Mouse (Mus musculus): ENCODE measurements at regions not wholly inside any gene's neighbourhood (a gene's known extent, or its start where the extent isn't known, plus 50 kb on each side); places are given as distances from the start of the nearest gene placed in this dataset.
A peak's percentile ranks its signal among the peaks of the same experiment; 100 is the strongest.
"Not testable (repeated sequence)": the region's sequence is repeated elsewhere in the genome, so short reads cannot be mapped to it uniquely, and the experiment has no call there.

DNA sequence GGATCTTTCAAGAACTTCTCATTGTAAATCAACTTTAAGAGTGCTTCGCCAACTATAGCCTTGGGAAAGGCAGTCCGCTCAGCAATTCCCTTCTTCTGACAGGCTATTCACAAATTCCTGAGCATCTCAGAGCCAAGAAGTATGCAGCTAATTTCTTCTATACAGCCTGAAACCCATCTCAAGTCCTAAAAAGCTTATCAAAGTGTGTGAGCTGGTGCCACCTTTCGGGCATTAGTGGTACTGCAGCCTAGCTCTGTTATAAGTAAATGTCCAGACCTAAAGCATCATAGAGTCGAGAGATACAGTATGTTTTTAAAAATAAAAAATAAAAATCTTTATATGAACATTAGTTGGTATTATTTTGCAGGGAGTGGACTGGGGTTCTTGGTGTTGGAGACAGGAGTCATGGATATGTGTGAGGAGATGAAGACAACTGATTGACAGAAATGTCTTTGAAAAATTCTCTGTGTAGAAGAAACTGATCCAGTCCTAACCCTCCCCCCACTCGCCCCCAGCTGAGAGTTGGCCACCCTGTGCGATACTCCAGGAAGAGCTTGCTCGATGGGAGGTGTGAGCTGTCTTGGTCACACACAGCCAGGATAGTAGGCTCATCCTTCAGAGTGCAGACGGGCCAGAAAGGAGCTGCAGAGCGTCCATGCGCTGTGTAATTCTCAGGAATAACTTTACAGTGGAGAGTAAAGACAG lies 56.4 kb downstream of the Bod1 start:
- peak; percentile 33 to 61 for DNase-seq (ENCODE audit: low spot score in 2 of 2)

DNA sequence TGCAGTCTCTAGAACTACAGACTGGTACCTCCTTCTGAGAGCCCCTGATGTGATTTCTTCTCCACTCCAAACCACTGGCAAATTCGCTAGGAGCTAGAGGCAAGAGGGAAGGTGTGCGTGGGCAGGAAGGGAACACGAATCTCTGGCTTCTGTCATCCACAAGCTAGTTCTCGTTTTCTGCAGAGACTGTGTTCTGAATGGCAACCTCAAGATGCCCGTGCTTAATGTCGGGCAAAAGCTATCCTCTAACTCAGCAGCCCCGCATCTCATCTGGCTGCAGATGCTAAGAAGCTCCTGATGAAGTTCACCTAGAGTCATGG lies 57.3 kb downstream of the Bod1 start:
- DNase-seq (ENCODE audit: low spot score in 2 of 2) = no peak

DNA sequence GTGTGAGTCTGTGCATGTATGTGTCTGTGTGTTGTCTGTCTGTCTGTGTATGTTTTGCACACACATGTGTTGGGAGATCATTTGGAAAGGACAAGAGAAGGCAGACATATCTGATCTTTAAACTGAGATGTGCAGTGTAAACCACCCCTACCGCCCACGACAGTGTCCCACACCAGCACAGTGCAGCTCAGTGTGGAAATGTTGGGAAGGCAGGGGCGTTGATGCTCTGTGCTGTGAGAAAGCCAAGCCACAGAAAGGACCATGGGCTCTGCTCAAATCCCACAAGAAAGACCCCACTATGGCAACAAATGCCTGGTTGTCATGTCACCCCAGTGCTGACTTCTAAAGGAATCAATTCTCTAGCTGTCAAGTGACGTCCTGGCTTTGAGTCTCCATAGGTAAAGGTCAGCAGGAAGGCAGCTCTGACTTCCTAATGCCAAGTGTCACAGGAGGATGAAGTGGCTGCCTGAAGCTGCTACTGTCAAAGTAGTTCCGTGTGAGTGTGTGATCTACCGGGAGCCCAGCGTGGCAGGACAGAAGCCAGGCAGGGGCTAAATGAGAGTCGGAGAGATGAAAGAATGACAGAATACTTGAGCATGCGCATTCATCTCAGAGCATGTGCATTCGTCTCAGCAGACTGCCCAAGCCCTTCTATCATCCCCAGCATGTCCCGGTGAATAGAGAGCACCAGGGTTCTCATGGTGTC lies 57.8 kb downstream of the Bod1 start:
- no peak for DNase-seq (ENCODE audit: low spot score in 2 of 2)

DNA sequence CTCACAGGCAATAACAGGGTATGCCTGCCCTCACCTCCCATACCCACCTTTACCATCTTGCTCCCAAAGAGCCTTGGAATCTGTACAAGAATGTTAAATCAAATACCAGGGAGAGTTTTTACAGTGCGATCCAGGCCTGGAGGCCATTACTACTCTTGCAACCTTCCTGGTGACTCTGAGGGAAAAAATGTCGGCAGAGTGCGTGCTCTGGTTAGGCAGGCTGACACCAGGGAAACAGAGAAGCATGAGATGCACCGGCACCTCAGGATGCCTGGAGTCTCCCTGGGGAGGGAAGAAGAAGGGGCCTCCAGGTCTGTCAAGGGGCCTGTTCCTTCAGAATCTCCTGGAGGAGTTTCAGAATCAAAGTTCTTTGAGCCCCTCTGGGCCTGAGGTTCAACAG lies 63.2 kb downstream of the Bod1 start:
- DNase-seq (ENCODE audit: low spot score in 2 of 2) = no peak

DNA sequence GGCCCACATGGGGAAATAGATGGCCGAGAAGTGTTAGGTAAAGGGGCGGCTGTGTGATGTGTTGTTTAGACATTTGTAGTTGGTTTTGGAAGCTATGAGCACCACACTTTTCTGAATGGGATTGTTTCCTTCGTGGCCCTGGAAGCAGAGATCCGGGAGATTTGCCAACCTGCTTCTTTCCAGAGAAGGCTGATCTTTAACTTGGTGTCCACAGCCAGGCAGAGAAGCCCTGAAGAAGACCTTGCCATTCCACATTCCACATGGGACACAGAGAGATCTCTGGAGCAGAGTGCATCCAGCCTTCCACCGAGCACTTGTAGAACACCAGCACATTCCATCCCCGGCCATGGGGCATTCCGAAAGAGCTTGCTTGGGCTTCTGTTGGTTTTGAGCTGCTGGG lies 70.2 kb downstream of the Bod1 start:
- DNase-seq (ENCODE audit: low spot score in 2 of 2) = no peak

DNA sequence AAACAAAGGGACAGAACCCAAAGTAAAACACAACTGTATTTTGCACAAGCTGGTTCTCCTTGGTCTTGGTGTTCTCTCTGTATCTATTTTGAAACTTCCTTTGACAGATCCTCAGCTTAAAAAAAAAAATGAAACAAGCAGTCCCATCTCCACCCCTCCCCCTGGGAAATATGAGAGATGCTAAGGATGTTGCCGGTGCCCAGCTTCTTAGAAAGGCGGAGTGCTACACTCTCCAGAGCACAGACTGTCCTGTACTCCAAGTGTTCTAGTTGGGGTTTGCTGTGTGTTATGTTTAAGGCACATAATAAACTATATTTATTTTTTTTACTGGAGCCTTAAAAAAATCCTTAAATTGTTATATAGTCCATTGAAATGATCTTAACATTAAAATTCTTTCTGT lies 78.1 kb downstream of the Bod1 start:
- DNase-seq (ENCODE audit: low spot score in 2 of 2) = no peak

DNA sequence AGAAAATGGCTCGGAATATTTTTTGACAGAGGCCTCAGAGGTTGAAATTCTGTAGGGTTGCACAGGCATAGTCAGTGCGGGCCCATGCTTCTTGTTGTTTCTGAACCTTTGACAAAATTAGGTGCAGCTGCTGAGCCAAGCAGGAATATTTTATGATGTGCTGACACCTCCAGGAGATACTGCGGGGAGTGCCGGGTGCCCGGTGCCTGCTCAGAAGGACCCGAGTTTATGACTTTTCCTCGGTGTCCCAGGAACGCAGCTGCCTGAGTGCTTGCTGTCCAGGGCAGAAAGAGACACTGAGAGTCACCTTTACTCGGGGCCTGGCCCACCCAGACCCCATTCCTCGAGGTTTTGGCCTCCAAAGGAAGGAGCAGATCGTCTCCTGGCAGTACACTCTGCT lies 79.6 kb downstream of the Bod1 start:
- DNase-seq (ENCODE audit: low spot score in 2 of 2) = no peak

DNA sequence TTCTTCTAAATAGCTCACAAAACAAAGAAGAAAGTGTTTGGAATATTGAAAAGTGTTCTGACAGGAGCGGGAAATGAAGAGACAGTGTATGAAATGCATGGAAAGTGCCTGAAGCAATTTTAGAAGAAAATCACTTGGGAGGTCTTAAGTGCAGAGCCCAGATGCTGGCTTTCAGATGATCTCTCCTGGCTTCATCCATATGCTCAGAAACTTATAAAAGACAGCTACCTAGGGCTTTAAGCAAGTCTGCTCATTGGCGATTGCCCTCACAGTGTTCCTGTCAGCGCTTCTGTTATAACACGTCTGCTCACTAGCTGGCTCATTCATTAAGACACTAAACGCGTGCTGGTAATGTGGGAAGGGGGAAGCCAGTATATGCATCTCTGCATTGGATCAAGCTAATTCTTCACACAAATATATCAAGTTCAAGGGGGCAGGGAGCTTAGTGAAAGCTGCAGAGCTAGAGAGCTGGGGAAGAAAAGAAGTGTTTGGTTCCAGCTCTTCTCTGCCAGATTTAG lies 80.6 kb downstream of the Bod1 start:
- no peak for DNase-seq (ENCODE audit: low spot score in 2 of 2)

DNA sequence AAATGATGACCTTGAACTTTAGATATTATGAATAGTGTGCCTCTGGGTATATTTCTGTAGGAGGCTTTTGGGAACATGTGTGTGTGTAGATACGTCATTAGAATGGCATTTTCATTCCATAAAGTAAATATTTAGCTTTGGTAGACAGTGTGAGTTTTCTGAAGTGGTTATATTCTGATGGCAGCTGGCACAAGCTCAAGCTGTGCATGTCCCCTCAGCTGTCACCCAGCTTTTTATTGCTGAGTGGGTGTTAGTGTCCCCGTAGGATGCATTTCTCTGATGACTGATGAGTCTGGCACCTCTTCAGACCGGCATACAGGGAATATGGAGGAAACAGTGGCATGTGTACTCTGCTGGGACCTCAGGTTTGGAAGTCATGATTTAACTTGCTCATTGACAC lies 96.7 kb downstream of the Bod1 start:
- no peak for DNase-seq (ENCODE audit: low spot score in 2 of 2)

DNA sequence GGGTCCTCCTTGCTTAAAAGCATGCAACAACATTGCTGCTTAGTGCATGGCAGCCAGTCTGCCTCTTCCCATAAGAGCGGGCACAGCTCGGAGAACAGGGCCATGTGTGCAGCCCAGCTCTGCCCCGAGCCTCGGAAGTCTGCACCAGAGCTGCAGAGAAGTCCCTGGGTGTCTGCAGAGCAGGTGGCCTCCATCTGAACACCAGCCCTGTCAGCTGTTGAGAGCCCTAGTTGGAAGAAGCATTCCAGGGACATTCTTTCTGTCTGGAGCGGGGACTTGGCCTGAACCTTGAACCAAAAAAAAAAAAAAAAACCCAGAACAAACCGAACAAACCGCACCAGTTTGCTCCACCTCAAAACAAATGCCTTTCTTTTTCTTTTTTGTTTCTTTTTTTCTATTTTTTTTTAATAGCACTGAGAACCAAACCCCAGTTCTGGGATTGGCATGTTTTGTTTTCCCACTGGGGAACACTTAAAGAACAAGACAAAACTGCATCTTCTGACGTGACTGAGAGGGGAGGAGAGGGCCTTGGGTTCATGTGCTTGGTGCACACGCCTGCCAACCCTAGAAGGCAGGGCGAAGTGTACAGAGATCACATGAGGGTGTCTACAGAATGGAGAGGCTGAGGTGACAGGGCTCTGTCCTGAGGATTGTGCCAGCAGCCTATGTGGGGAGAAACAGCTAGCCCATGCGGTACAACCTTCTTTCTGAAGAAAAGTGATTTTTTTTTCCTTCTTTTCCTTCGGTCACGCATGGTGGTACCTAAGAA lies 106.8 kb downstream of the Bod1 start:
- no peak for DNase-seq (ENCODE audit: low spot score in 2 of 2)

DNA sequence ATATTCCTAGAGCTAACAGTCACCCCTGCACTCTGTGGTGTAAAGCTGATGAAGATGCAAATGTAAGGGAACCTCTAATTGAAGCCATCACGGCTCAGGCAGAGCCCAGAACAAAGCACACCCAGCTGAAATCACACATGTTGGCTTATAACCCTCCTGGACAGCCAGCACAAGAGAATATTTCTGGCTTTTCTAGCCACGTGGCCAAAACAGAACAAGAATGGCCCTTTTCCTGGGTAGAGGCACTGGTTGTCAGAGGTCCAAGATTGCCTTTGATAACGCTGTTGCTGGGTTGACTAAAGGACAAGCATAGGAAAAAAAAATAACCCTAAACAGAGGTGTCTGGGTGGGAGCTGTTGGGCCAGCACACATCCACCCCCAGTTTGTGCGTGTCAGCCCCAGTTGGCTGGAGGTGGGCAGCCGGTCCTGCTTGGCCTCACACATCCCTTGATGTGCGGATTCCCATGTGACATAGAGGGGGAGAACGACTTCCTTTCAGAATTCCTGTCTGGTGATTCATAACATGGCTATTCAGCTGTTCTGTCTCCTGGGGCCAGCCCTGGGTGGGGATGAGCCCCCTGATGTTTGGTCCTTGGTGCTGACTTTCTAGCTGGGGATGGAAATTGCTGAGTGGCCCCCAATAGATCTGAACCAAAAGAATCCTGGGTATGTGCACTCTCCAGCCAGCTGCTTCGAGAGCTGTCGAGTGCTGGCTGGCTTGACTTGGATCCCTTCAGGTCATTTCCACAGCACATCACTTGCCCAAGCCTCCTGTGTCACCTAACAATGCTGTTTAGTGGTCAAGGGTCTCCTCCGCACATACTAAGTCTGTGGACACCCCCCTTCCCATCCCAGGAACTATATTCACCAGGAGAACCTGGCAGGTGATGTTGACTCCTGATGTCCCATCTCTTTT lies 107.6 kb downstream of the Bod1 start:
- no peak for DNase-seq (ENCODE audit: low spot score in 2 of 2)

DNA sequence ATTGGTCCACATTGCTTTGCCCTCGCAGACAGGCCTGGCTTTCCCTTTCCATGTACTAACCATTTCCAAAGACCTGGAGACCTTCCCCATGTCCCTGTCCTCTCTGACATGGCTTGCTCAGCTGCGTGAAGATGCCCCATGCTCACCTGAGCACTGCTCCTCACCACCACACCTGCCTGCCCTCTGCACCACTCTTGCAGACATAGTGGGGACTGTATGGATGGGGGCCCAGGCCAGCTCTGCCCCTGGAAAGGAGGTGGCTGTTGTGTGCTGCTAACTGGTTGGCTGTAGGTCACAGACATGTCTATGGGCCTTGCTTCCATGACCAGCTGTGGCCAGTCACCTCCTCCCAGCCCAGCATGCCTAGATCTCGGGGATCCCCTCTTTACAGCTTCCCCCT lies 108.7 kb downstream of the Bod1 start:
- DNase-seq (ENCODE audit: low spot score in 2 of 2) = no peak

DNA sequence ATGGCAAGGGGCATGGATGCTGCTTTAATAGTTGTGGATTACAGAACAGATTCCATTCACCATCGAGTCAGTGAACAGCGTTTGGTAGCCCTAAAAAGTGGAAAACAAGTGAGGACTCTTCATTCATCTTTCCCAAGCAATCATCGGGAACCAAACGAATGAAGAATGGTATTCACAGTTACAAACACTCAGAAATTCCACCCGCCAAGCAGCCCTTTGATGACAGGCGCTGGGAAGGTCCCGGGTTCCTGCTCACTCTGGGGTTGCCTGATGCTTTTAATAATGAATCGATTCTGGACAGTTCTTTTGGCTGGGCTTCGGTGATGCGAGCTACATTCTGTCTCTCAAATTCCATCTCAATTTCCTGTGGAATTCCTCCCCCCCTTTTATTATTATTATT lies 110.9 kb downstream of the Bod1 start:
- DNase-seq (ENCODE audit: low spot score in 2 of 2) = no peak

DNA sequence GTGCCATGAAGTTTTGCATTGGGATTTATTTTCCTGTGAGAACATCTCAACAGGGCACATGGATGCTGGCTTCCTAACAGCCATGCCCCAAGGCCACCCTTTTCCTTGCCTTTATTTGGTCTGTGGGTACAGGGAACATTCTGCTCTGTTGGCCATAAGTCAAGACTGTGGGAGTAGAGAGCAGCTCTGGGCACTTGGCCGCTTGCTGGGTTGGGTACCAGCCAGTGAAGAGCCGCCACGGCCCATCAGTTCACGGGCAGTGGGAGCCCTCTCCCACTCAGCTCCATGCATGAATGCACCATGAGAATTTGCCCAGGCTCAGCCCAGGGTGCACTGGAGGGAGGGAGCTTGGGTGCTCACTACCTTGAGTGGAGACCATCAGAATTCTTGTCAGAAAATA lies 116.6 kb downstream of the Bod1 start:
- no peak for DNase-seq (ENCODE audit: low spot score in 2 of 2)

DNA sequence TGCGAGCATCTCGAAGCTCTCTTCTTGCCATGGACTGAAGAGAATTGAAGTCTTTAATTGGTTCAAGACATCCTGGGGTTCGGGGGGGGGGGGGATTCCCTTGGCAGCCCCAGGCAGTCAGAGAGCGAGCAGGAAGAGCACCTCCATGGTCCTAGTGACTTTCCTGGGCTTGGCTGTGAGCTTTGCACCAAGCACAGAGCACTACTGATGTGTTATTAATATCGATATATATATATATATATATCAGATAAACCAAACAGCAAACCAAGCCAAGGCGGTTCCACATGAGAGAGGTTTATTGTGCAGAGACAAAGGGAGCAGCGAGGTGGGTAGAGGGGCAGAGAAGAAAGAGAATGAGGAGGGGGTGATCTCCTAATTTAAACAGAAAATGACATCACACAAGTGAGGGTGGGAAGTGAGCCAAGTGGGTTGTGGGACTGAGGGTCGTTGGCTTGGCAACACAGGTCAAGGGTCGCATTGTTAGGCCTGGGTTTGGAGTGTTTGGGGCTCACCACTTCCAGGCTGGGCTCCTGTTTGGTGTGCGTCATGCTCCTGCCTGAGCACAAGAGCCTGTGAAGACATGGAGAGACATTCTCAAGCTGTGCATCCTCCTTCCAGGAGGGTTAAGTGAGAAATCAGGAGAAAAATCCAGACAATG lies 119.9 kb downstream of the Bod1 start:
- no peak for DNase-seq (ENCODE audit: low spot score in 2 of 2)

DNA sequence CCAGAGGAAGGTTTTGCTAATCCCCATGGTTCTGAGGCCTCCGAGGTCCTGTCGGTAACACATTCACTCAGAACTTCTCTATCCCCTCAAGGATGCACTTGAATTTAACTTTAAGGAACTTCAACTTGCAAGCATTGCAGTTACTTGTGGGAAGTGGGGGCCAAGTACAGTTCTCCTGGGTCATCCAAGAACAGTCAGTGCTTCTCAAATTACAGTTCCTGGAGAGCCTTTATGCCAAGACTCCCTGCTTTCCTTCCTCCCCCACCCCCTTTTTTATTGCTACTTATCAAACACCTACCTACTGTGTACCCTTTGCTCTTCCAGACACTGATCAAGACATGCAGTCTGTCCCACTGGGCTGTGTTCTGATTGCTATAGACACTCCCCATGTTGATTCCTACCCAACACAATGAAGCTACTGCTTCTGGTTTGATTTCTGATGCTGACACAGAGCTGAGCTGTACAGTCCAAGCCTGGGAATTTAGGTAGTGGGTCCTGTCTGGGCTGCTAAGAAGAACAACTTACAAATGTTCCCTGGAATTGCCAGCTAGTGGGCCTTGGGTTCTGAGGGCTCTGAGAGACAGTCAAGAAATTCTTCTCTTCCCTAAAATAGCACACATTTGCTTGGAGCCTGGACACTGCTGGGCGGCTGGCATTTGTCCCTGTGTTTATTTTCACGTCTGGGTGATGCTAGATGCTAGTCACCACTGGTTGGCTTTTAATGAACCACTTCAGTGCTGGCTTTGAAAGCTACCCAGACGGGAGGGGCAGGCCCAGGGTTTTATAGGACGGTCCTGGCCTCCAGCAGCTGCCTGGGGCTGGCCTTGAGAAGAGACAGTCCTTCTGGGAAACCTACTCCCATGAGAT lies 120.7 kb downstream of the Bod1 start:
- no peak for DNase-seq (ENCODE audit: low spot score in 2 of 2)

DNA sequence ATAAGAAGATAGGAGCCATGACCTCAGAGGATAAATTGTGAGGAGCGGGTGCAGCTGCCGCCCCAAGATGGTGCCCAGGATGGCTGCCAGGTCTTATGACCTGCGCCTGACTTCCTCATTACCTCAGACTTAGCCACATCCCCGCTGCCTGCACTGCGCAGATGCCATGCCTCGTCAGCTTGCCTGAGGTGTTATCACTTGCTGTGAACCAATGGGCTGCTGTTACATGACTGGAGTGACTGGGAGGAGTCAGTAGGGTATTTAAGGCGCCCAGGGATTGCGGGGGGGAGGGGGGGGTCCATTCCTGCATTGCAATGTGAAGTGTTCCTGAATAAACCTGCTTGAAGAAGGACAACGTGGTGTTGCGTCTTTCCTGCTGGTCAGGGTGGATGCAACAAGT lies 126.2 kb downstream of the Bod1 start:
- DNase-seq (ENCODE audit: low spot score in 2 of 2) = not testable (repeated sequence)

DNA sequence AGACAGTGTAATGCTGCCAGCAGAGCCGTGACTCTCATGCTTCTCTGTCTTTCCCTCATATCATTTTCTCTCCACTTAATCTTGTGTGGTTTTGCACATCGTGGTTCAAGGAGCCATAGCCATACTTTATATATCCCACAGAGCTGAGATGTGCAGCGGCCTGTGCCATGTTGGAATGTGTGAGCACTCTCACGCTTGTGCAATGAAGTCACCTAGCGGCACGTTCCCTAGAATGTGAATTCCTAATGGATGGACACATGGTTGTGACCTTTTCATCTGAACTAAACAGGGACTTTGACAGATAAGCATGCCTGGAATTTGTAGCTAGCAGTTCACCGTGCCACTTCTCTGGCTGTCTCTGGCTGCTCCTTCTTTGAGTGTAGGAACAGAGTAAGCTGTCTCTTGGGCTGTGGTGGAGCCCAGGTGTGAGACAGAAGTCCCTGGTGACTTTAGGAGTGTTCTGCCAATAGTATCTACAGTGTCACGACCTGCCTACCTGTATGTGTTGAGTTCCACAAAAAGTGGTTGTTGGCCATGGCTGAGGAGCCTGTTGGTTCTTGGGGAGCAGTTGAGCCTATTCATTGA lies 129.0 kb downstream of the Bod1 start:
- no peak for DNase-seq (ENCODE audit: low spot score in 2 of 2)

DNA sequence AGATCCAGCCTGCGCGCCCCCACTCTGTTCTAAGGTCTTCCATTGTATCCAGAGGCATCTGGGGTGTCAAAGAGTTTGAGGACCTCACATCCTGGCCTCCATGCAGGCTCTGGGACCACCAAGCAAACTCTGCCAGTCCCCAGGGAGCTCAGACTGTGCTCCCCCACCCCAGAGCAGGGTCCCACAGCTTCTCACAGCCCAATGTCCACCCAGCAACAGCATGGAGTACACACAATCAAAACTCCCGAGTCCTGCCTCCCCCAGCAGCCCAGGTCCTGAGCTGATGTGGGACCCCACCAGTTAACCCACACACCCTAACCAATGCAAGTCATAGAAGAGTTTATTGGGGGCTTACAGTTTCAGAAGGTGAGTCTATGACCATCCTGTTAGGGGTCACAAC lies 130.3 kb downstream of the Bod1 start:
- DNase-seq (ENCODE audit: low spot score in 2 of 2) = no peak

DNA sequence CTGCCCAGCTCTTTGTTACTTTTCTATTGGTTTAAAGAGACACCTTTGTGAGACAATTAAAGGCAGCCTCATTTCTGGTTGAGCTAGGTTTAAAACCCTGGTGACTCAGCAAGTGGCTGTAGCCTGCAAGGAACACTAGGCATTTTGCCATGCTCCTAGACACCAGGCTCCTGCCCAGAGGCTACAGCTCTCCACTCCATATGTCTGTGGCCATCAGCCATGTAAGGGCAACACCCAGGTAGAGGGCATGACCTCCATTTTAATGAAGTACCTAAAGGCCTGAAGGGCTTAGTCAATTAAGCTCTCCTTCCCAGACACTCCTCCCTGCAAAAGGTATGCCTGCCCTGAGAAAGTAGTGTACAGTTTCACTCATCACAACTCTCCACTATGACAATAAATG lies 130.9 kb downstream of the Bod1 start:
- no peak for DNase-seq (ENCODE audit: low spot score in 2 of 2)
